Mouse (Mus musculus): Measurements from ENCODE around the gene Txndc9.

GRCm38 (mm10) chr1:37996226-37996625 is 1.5 kb downstream of the Txndc9 start:
- TF ChIP-seq POLR2A (IDR thresholded peaks at IDR 0.05; ENCODE audit: control insufficient read depth in 1 of 2, insufficient read depth in 1 of 2, low read depth in 1 of 2, low read length in 2 of 2, poor library complexity in 1 of 2) (no peak), CTCF (IDR thresholded peaks at IDR 0.05 in 2 of 3, conservative IDR thresholded peaks at IDR 0.05 in 1 of 3; ENCODE audit: control insufficient read depth in 1 of 3, insufficient read depth in 1 of 3, low read depth in 2 of 3, low read length in 3 of 3, poor library complexity in 1 of 3, severe bottlenecking in 1 of 3) (no peak), EP300 (IDR thresholded peaks at IDR 0.05; ENCODE audit: low read depth in 1 of 2, low read length in 2 of 2) (no peak), CHD1 (IDR thresholded peaks at IDR 0.05; ENCODE audit: low read depth, low read length) (no peak), SIN3A (IDR thresholded peaks at IDR 0.05; ENCODE audit: low read length) (no peak), POLR2AphosphoS5 (IDR thresholded peaks at IDR 0.05; ENCODE audit: borderline replicate concordance, low read depth, low read length) (no peak), ZC3H11A (IDR thresholded peaks at IDR 0.05; ENCODE audit: low read depth, low read length) (no peak), MAFK (IDR thresholded peaks at IDR 0.05; ENCODE audit: borderline replicate concordance, low read depth, low read length) (no peak), USF2 (IDR thresholded peaks at IDR 0.05; ENCODE audit: borderline replicate concordance in 1 of 2, insufficient read depth in 1 of 2, low read depth in 1 of 2, low read length in 2 of 2) (no peak), RAD21 (IDR thresholded peaks at IDR 0.05; ENCODE audit: low read depth, low read length) (no peak), NRF1 (IDR thresholded peaks at IDR 0.05; ENCODE audit: insufficient read depth, low read depth, low read length, poor library complexity, severe bottlenecking) (no peak), MYB (IDR thresholded peaks at IDR 0.05; ENCODE audit: low read depth, low read length) (no peak), HCFC1 (IDR thresholded peaks at IDR 0.05; ENCODE audit: low read depth, low read length) (no peak), KAT2A (conservative IDR thresholded peaks at IDR 0.05; ENCODE audit: low read depth, low read length) (no peak)

Data from MEL (cell line).